Mouse (Mus musculus) embryo, embryonic 10.5 days (tissue): ENCODE measurements around the gene Aunip.

Experiments
- DNase-seq: peaks from one replicate; pipeline ENCODE4 v3.0.0-alpha.2; 2015; ENCODE audit warnings: low spot score

Aunip gene

DNA sequence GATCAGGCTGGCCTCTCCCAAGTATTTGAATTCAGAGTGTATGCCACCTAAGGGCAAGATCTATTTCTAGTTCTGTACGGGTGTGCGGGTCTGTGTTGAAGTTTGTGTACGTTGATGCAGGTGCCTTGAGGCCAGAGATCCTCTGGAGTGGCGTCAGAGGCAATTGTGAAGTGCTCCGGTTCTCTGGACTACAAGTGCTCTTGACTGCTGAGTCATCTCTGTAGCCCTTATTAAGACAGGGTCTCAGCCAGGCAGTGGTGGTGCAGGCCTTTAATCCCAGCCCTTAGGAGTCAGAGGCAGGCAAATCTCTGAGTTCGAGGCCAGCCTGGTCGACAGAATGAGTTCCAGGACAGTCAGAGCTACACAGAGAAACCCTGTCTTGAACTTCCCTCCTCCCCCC lies 4.8 kb downstream of the Aunip start:
- no peak for DNase-seq

DNA sequence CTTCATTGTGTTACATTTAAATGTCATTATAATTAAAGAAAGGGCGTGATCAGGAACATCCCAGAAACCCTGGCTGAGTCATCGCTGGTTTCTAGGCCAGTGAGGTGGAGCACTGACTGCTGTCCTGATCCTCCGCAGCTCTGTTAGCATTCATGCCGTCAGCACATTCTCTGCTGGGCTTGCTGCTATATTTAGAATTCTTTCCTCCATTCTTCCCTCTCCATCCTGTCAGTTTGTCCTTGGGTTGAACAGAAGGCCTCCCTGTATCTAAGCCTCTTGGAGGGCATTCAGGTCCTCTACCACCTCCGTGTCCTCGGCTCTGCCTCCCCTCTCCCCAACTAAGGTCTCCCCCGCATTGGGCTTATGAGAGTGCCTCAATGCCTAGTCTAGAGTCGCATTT lies 6.2 kb downstream of the Aunip start:
- no peak for DNase-seq

DNA sequence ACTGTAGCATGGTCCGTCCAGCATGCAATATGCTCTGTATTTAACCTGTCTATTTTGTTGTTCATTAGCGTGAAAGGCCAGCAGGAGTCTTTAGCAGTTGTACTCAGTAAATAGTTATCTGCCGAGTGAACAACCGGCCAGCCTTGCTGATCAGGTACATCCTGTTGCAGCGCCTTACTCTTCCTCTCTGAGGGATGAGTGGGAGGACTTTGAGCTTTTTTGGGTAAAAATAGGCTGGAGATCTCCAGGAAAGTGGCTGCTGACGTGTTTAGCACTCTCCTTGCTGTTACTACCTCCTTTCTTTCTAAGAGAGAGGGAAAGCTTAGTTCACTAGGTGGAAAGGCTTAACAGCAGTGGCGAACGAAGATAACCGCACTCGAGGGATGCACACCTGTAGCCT lies 6.9 kb downstream of the Aunip start:
- no peak for DNase-seq

DNA sequence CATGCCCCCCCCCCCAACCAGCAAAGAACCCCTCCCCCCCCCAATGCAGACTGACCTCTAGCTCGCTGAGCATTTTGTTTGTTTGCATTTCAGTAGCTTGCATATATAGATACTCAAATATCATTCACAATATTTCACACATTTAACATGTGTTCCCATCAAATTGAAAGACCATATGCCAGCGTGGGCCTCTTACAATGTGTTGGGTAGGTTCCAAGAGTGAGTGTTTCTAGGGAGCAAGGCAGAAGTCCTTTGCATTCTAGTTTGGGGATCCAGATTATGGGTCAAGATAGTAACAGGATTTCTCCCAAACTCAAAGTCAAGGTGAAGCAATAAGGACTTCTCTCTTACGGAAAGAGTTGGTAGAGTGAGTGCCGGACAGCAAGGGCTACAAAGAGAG lies 7.7 kb downstream of the Aunip start:
- no peak for DNase-seq

DNA sequence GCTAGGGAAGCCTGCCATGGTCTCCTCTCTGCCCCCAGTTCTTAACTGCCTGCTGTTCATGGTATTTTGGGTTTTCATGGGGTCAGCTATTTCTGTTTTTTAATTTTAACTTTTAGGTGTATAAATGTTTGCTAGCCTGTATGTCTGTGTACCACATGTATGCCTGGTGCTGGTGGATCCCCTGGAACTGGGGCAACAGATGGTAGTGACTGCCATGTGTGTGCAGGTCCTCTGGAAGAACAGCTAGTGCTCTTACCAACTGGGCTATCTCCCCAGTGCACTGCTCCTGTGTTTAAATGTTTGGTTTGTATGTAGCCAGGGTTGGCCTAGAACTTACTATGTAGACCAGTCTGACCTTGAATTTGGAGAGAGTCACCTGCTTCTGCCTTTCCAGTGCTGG lies 8.5 kb downstream of the Aunip start:
- DNase-seq: no peak

DNA sequence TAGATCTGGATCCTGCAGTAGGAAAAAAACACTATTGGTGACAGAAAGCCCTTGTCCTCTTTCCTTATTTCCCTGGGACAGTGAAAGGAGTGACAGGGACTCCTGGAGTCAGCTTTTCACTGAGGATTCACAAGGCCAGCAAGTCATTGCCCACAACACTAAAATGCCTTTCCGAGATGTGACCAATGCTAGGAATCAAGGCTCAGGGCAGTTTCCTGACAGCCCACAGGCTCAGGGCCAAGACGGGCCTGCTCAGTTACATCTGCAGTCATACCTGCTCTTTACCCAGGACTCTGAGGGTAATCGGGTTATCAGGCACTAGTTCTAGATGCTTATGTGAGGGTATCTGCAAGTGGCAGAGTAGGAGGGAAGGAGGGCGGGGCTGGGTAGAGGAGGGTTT lies 12.6 kb downstream of the Aunip start:
- DNase-seq: no peak

- no peak for DNase-seq
These were observed 15.0 kb downstream of the Aunip start for GRCm38 (mm10) chr4:134525806-134526205.

DNA sequence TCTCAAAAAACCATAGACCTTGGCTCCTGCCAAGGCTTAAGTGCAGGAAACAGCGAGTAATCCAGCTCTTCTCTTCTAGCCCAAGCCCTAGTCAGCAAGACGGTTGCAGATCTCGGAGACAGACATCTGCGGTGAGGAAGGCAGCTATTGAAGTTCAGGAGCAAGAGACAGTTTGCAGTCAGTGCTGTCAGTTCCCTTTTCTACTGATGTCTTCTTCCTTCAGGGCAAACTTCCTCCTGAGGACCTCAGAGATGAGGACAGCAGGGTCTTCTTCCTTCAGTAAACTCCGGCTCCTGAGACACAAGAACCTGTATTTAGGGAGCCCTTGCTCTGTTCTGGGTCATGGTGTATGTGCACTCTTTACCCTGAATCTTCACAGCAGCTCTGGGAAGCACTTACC lies 15.4 kb downstream of the Aunip start:
- DNase-seq: no peak

DNA sequence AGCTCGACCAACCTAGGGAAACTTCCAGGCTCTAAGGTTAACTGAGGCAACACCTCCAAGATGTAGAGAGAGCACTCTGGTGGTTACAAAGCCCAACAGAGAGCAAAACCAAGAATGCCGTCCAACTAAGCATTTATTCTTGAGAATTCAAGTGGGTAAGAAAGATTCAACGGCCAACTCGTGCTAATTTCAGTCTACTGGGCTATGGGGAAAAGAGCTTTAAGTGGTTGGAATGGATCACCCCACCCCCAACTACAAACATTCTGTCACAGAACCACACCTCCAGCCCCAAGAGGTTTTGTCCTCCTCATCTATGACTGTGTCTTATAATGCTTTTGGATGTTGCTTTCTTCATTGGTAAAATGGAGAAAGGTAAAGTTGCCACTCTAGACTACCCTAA lies 22.1 kb downstream of the Aunip start:
- DNase-seq: no peak

- no peak for DNase-seq
These were observed 22.6 kb downstream of the Aunip start for GRCm38 (mm10) chr4:134533421-134533820.

DNA sequence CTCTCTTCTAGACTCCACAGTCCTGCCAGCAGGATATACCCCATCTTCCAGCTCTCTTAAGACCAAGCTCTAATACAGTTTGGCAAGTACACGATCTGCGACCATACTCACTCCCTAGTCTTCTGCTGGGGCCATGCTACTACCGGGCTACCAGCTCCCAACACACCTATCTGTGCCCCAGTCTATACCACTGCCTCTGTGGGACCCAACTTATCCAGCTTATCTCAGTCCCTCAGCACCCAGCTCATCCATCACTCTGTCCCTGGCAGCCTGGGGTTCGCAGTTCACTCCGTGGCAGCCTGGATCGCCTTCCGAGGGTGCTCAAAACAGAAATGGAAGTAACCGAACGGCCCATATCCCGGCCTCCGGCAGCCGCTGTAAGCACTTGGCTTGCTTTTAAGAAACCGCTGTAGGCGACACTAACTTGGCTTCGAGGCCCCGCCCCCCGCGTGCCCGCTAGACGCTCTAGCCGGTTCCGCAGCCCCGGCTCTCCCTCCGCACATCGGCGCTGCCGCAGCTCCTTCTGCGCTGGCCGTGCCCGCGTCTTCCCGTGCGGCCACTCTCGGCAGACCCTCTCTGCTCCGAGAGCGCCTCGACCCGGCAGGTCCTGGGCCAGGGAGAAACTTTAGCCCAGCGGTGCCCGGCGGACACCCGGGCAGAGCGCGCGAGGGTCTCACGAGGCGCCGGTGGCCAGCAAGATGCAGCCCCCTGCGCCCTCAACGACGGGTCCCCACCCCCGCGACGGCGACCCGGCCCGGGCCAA lies 23.5 kb downstream of the Aunip start:
- DNase-seq: peak; percentile 74

- DNase-seq: peak; percentile 98
These were observed 24.4 kb downstream of the Aunip start, which contains the start of gene Mtfr1l for GRCm38 (mm10) chr4:134534932-134535786. Gene Mtfr1l (minus strand): TSS chr4:134535387.

DNA sequence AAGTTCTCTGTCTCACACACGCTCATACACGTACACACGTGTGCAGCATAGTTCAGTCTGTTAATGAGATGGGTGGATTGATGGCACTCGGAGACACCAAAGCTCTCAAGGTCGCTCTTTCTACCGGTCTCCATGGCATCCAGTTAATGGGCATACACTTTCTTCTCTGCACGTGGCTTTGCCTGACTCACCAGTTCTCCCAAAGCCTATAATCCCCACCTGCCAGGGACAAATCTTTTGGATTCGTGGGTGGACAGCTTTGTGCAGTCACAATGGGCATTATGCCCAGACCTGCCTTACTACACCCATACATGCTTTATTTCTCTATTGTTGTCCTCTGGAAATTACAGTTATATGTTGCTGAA lies 25.0 kb downstream of the Aunip start:
- peak; percentile 19 for DNase-seq

DNA sequence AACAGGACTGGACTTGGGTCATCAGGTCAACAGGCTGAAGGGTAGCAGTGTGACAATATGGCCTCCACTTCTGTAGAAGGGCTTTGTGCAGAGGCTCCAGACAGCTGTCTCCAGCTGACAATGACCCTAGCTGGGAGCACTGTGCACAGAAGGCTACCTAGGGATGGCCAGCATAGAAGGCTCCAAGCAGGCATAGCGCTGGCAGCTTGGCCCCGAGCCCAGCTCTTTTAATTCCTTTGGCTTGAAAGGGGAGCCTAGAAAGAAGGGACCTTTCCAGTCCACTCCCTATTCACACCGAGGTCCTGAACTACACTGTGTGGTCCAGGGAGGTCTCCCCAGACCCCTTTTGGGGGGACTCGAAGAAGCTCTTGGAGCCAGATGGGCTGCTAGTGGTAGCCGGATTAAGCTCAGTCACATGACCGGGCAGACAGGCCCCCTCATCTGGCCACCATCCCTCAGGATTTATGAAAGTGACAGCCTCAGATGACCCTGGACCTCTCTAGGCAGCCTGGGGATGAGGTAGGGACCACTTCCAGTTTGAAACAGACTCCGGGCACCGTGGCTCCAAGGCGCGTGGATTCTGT lies 28.3 kb downstream of the Aunip start:
- DNase-seq: no peak

DNA sequence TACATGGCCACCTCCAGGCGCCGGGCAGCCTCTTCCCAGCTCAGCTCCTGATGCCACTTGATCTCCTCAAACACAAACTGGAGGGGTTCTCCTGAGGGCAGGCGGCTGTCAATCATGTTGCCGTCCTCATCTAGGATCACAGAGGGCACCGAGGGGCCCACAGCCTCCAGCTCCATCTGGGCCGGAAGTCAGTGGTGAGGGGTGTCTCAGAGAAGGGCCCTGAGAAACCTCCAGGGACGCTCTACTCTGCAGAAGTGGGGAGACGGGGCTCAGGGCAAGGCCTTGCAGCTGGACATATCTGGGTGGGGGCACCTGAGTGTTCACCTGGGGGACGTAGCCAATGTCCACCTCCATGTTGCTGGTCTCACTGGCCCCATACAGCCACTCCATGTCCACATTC lies 31.9 kb downstream of the Aunip start:
- no peak for DNase-seq

- peak; percentile 91 for DNase-seq
These were observed 32.5 kb downstream of the Aunip start for GRCm38 (mm10) chr4:134543261-134543660.

- no peak for DNase-seq
These were observed 36.3 kb downstream of the Aunip start for GRCm38 (mm10) chr4:134546814-134547705.

DNA sequence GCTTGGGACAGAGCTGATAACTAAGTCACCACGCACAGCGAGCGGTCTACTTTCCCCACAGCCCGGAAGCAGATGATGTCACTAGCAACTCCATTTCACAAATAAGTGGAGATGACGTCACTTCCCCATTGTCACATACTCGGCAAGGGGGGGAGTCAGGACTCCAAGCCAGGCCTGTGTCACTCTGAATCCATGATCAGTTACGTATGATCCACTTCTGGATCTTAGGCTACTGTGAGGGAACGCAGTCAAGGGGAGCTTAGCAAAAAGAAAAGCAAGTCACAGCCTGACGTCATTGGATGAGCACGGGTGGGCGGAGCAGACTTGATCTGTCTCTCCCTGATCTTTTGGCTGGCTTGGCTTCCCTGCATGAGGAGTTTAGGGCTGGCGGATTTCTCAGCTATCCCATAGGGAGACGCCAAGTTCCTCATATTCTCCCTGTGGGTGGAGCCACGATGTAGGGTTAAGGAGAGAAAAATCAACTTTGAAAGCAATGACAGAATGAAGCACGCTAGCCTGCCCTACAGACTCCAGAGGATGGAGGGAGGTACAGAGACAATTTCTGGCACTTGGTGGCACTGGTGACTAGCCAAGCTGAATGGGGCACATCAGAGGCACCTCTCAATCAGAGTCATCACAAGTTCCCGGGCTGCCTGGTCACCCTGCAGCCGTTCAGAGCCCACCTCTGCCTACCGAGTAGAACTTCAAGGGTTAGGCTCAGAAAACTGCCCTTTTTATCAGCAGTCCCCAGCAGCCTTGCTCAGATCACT lies 37.6 kb downstream of the Aunip start:
- no peak for DNase-seq

DNA sequence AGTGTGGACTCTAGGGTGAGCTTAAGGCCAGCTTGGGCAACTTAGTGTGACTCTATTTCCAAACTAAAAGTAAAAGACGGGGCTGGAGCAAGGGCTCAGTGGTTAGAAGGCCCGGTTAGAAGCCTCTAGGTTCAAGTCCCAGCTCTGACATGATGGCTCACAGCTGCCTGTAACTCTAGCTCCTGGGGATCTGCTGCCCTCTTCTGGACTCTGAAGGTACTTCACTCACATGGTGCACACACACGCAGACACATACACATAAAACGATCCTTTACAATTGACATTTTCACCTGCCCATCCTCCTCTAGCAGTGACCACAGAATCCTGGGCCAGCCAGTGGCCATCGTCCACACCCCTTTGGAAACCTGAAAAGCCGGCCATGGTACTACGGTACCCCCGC lies 39.1 kb downstream of the Aunip start:
- no peak for DNase-seq

DNA sequence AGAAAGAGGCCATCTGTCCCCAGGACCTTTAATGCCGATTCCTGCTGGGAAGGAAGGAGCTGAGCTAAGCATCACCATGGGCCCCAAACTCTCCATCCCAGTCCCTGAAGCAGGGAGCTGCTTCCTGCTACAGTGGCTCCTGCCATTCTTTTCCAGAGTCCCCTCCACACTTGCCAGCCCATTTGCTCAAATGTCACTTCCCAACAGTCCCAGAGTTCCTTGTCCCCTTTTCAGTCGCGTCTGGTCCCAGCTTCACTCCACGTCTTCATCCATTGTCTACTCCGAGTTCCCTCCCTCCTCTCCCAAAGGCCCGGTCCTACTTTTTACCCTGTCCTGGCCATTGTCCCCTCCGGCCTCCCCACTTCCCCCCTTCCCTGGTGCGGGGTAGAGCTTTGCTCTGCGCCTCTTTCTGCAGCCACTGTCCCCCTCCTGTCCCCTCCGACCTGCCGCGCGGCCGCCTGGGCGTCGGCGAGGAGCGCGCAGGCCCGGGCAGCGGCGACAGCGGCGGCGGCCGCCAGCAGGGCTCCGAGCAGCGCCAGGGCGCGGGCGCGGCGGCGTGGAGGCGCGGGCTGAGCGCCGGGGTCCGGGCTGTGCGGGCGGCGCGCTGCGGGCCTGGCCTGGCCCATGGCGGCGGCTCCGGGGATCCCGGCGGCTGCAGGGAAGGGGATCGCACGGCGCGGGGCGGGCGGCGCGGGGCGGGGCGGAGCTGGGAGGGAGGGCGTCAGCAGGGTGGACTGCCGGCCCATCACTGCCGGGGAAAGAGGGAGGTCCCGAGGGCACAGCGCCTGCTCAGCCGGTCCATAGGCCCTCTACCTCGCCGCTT lies 40.9 kb downstream of the Aunip start, which contains the start of gene Selenon:
Selenon (minus strand) TSS at position 673 of the 823 bp plus-strand sequence.
- peak; percentile 74 for DNase-seq
